Mouse (Mus musculus): ENCODE data around the gene Galk1. TPM values are rescaled to one million over a fixed set of nuclear protein-coding genes. Genes with fewer than 3 reads are reported as not detected.

Galk1 gene
- polyA plus RNA-seq, 1 experiment from 2014 or later, result 126 TPM

GRCm38 (mm10) chr11:116036671-116037070, 24.2 kb upstream of the Galk1 start:
- WGBS, result 73% methylated on average over 3 of the region's 3 CpGs
- TF ChIP-seq EP300 (optimal IDR thresholded peaks at IDR 0.05), result no peak
- TF ChIP-seq CTCF (IDR thresholded peaks at IDR 0.05; ENCODE audit: low read depth), result no peak
- Histone ChIP-seq H3K4me2 (replicated peaks; ENCODE audit: low read depth) (no peak overlapping the region), H3K36me3 (ENCODE audit: control insufficient read depth, insufficient read depth, low read length) (peaks cover 12% of the 10 kb centered on the region), H3K27ac (replicated peaks) (no peak overlapping the region), H3K9me3 (ENCODE audit: control insufficient read depth, low read length) (no peaks in the 10 kb centered on the region), H3K9ac (ENCODE audit: low read length) (no peak overlapping the region), H3K27me3 (ENCODE audit: control insufficient read depth, insufficient read depth, low read length) (no peaks in the 10 kb centered on the region), H3K4me1 (replicated peaks; ENCODE audit: control insufficient read depth, insufficient read depth) (peaks cover under 1% of the 10 kb centered on the region), H3K4me3 (ENCODE audit: low read depth, low read length) (no peak overlapping the region)
- no peak for DNase-seq (ENCODE audit: low spot score)
- ATAC-seq (ENCODE audit: low FRiP score, low TSS enrichment), result no peak

GRCm38 (mm10) chr11:116034584-116034983, 22.1 kb upstream of the Galk1 start:
- Histone ChIP-seq H3K36me3 (ENCODE audit: control insufficient read depth, insufficient read depth, low read length) (peaks cover 3% of the 10 kb centered on the region; the same call in 1 of the 2 replicates), H3K9ac (ENCODE audit: low read length) (no peak overlapping the region), H3K27ac (replicated peaks) (no peak overlapping the region), H3K4me1 (replicated peaks; ENCODE audit: control insufficient read depth, insufficient read depth) (peaks cover 3% of the 10 kb centered on the region), H3K4me2 (replicated peaks; ENCODE audit: low read depth) (no peak overlapping the region), H3K9me3 (ENCODE audit: control insufficient read depth, low read length) (no peaks in the 10 kb centered on the region), H3K4me3 (ENCODE audit: low read depth, low read length) (no peak overlapping the region), H3K27me3 (ENCODE audit: control insufficient read depth, insufficient read depth, low read length) (no peaks in the 10 kb centered on the region)
- no peak for DNase-seq (ENCODE audit: low spot score)
- TF ChIP-seq CTCF (IDR thresholded peaks at IDR 0.05; ENCODE audit: low read depth), result no peak
- TF ChIP-seq EP300 (optimal IDR thresholded peaks at IDR 0.05), result no peak
- WGBS, result 94% methylated on average over 6 of the region's 6 CpGs
- ATAC-seq (ENCODE audit: low FRiP score, low TSS enrichment), result no peak

- TF ChIP-seq EP300 (optimal IDR thresholded peaks at IDR 0.05), result no peak
- TF ChIP-seq CTCF (IDR thresholded peaks at IDR 0.05; ENCODE audit: low read depth), result no peak
- Histone ChIP-seq H3K9ac (ENCODE audit: low read length) (peak overlapping the region; percentile 89), H3K36me3 (ENCODE audit: control insufficient read depth, insufficient read depth, low read length) (no peaks in the 10 kb centered on the region), H3K4me3 (ENCODE audit: low read depth, low read length) (peak overlapping the region; percentile 76), H3K4me2 (replicated peaks; ENCODE audit: low read depth) (peak overlapping the region; percentile 74), H3K4me1 (replicated peaks; ENCODE audit: control insufficient read depth, insufficient read depth) (peaks cover 3% of the 10 kb centered on the region), H3K9me3 (ENCODE audit: control insufficient read depth, low read length) (no peaks in the 10 kb centered on the region), H3K27me3 (ENCODE audit: control insufficient read depth, insufficient read depth, low read length) (no peaks in the 10 kb centered on the region), H3K27ac (replicated peaks) (peak overlapping the region; percentile 99)
- WGBS, result 23% methylated on average over 14 of the region's 14 CpGs
- DNase-seq (ENCODE audit: low spot score), result no peak
- ATAC-seq (ENCODE audit: low FRiP score, low TSS enrichment), result no peak; the same call in none of the 2 replicates
These were observed 18.7 kb upstream of the Galk1 start for GRCm38 (mm10) chr11:116030898-116031845.

DNA sequence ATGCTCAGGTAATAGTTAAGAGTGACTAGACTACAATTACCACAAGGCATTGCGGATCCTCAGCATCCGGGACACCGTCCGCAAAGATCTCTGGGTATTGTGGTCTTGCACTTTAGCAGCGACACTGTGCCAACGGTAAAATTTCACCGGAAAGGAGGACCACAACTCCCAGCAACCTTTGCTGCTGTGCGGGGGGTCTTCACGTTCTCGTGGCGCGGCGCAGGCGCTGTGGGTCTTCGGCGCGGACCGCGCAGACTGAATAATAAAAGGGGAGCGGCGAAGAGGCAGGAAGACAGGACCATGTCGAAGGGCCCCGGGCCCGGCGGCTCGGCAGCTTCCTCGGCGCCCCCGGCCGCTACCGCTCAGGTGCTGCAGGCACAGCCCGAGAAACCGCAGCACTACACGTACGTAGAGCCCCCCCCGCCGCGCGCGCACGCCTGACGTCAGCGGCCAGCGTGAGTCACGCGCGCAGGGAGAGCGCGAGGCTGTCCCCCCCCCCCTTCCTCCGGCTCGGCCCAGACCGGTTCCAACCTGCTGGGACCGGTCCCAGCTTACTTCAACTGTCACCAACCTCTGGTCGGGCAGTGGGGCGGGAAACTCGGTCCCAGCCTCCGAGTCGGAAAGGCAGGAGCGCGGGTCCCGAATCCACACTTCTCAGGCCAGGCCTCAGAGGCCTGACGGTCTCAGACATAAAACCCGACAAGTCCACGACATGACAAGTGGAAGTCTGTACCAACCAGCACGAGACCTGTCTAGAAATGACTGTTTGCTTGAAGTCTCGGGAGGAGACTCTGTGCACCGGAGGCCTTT, 17.8 kb upstream of the Galk1 start, which contains the start of gene Unk:
Gene Unk (plus strand): TSS at position 235 of the 810 bp plus-strand sequence.
- under 1% methylated on average over 66 of the region's 67 CpGs for WGBS
- Histone ChIP-seq H3K36me3 (ENCODE audit: control insufficient read depth, insufficient read depth, low read length) (no peaks in the 10 kb centered on the region), H3K4me2 (replicated peaks; ENCODE audit: low read depth) (peak within 1 kb of the TSS; percentile 74), H3K4me1 (replicated peaks; ENCODE audit: control insufficient read depth, insufficient read depth) (peaks cover 3% of the 10 kb centered on the region), H3K27me3 (ENCODE audit: control insufficient read depth, insufficient read depth, low read length) (no peaks in the 10 kb centered on the region), H3K4me3 (ENCODE audit: low read depth, low read length) (peak within 1 kb of the TSS; percentile 76), H3K9me3 (ENCODE audit: control insufficient read depth, low read length) (no peaks in the 10 kb centered on the region), H3K9ac (ENCODE audit: low read length) (peak within 1 kb of the TSS; percentile 89), H3K27ac (replicated peaks) (peak within 1 kb of the TSS; percentile 99)
- peak; percentile 86 for TF ChIP-seq EP300 (optimal IDR thresholded peaks at IDR 0.05)
- TF ChIP-seq CTCF (IDR thresholded peaks at IDR 0.05; ENCODE audit: low read depth), result no peak
- DNase-seq (ENCODE audit: low spot score) (peak; percentile 97), ATAC-seq (ENCODE audit: low FRiP score, low TSS enrichment) (peak; percentile 93)

DNA sequence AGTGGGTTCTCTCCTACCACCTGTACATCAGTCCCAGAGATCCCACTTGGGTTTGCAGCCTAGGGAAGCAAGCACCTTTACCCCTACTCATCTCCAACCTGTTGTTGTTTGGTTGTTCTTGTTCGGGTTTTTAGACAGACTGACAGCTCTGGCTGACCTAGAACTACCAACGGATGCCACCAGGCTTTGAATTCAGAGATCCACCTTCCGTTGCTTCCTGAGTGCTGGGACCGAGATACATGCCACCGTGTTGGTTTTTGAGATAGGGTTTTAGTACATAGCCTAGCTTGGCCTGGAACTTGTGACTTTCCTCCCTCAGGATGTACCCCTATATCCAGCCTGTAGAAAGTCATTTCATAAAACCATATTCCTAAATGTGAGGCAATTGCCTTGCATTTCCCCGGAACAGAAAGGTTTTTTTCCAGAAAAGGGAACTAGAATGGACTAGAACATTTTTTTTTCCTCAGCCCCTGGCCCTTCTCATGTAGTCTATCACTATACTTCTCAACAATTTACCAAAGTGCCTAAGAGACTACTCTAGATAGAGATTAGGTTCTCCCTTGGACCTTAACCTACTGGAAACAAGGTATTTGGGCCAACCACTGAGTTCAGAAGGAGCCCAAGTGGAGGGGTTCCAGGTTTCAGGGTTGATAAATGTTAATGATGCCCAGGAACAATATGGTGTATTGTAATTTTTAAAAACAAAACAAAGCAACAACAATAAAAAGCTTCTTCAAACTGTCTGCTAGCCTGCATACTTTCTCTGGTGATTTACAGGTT, 16.8 kb upstream of the Galk1 start:
- DNase-seq (ENCODE audit: low spot score), result no peak
- H3K4me1 ChIP-seq (replicated peaks; ENCODE audit: control insufficient read depth, insufficient read depth), result peaks cover 3% of the 10 kb centered on the region
- no peak for ATAC-seq (ENCODE audit: low FRiP score, low TSS enrichment)
- H3K36me3 ChIP-seq (ENCODE audit: control insufficient read depth, insufficient read depth, low read length), result no peaks in the 10 kb centered on the region
- no peaks in the 10 kb centered on the region for H3K9me3 ChIP-seq (ENCODE audit: control insufficient read depth, low read length)
- H3K4me2 ChIP-seq (replicated peaks; ENCODE audit: low read depth), result peak overlapping the region; percentile 74
- peak overlapping the region; percentile 76 for H3K4me3 ChIP-seq (ENCODE audit: low read depth, low read length)
- H3K27me3 ChIP-seq (ENCODE audit: control insufficient read depth, insufficient read depth, low read length), result no peaks in the 10 kb centered on the region
- TF ChIP-seq CTCF (IDR thresholded peaks at IDR 0.05; ENCODE audit: low read depth) (no peak), EP300 (optimal IDR thresholded peaks at IDR 0.05) (no peak)
- 77% methylated on average over 6 of the region's 6 CpGs for WGBS
- peak overlapping the region; percentile 56; the same call in 1 of the 2 replicates for H3K27ac ChIP-seq (replicated peaks)
- peak overlapping the region; percentile 52 for H3K9ac ChIP-seq (ENCODE audit: low read length)
